Mouse (Mus musculus) left cerebral cortex, adult 8-10 months (tissue): ENCODE measurements around the gene Akap2. TPM values are rescaled to one million over a fixed set of nuclear protein-coding genes. Genes with fewer than 3 reads are reported as not detected.

Experiments
- DNase-seq, 2 experiments: peaks; one replicate each; pipeline ENCODE4 v3.0.0; 2022; ENCODE audit warnings: low spot score in 2 of 2
- total RNA-seq, 4 experiments: library from RNA; stranded (reverse); gene quantifications; 2 replicates each; pipeline ENCODE4 v1.2.4; 2022

The Akap2 gene
- total RNA-seq, 4 experiments from 2014 or later = 39.1 to 48.8 (median 45.3) TPM

DNA sequence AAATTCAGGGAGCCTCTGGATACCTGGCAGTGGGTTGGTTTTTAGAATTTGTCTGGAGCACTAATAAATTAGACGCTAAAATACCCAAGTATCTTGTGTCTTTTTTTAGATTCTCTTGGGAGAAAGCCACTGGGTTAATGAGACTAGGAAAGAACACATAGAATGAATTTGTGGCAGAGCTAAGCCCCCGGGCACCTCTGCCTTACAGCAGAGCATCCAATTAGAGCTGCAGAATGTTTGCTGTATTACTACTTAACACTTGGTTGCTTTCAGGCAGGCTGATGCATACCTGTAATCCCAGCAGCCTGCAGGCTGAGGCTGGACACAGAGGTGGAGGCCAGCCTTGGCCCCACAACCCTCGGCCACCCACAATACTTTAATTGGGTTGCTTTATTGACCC, 112.3 kb downstream of the Akap2 start:
- DNase-seq = no peak

- no peak for DNase-seq
These were observed 114.9 kb downstream of the Akap2 start for GRCm38 (mm10) chr4:57832318-57832717.

DNA sequence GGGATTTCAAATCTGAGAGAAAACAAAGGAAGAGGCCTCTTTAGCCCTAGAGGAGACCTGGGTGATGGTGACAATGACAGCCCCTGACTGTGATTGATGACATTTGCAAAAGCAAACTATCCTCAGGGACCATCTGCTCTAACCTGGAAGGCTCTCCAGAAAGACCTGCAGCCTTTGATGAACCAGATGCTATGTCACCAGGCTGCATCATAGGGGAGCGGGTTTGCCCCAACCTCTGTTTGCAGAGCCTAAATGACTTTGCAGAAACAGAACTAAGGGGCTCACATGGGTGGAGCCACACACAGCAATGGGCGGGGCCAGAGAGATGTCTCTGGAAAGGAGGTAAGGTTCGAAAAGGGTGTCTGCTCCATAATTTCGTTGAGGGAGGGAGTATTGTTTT, 115.6 kb downstream of the Akap2 start:
- no peak for DNase-seq

DNA sequence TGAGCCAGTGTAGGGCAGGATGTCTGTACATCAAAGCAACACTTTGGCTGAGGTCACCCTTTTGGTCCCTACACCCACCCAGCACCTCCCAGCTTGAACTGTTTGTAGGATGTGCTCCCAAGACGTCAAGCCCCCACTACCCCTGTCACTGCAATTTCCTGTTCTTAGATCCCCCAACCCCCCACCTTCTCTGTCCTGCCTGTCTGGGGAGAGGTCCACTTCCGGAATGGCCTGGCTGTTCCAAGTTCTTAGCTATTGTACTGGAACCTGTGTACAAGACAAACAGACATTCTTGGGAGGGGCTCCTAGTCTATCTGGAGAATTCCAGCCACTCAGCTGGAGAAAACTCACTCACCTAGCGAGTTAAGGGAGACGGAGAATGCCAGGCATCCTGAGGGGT, 116.7 kb downstream of the Akap2 start:
- no peak for DNase-seq

GRCm38 (mm10) chr4:57837089-57837488, 119.6 kb downstream of the Akap2 start:
- no peak for DNase-seq

DNA sequence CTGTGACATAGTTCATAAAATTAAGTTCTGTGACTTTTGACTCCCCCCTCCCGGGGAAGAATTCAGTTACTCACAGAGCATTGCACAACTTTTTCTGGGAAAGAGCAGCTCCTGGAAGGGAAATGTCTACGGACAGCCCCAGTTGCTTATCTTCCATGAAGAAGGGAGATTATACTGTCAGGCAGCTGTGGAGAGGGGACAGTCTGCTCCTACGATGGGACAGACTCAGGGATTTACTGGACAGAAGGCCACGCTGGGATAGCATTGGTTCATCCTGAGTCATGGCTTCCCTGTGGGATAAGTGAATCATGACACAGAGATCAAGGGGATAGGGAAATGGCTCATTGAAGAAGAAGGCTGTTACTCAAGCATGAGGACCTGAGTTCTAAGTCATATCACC, 121.9 kb downstream of the Akap2 start:
- DNase-seq = no peak

GRCm38 (mm10) chr4:57841911-57842310, 124.5 kb downstream of the Akap2 start:
- DNase-seq = no peak

GRCm38 (mm10) chr4:57842472-57843305, 125.2 kb downstream of the Akap2 start:
- no peak for DNase-seq

- no peak for DNase-seq
These were observed 127.6 kb downstream of the Akap2 start for GRCm38 (mm10) chr4:57845031-57845431.

DNA sequence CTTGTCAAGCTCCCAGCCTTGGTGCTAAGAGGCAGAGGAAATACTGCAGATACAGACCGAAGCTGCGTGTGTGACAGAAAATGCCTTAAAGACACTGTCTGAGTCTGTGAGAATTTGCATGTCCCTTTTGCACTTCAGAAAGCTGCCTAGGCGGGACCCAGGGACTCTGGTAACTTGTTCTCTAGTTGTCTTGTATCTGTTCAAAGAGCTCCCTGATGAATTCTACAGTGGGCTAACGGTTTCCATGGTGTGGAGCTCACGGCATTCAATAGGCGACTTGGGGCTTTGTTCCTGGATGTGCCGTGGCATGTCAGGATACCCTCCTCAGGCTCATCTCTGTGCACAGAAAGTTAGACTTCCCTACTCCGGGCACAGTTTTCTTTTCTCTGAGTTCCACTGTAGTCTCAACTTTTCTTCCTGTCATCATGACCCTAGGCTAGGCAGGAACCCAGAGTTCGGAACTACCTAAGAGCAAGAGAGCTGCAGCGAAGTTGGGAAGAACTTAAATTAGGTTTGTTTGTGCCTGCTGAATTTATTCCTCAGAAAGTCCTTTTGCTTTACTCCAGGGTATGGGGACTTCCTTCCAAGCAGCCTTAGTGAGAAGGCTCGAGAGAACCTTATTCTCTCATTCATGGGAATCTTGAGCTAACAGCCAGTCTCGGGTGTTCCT, 128.2 kb downstream of the Akap2 start:
- DNase-seq = no peak

DNA sequence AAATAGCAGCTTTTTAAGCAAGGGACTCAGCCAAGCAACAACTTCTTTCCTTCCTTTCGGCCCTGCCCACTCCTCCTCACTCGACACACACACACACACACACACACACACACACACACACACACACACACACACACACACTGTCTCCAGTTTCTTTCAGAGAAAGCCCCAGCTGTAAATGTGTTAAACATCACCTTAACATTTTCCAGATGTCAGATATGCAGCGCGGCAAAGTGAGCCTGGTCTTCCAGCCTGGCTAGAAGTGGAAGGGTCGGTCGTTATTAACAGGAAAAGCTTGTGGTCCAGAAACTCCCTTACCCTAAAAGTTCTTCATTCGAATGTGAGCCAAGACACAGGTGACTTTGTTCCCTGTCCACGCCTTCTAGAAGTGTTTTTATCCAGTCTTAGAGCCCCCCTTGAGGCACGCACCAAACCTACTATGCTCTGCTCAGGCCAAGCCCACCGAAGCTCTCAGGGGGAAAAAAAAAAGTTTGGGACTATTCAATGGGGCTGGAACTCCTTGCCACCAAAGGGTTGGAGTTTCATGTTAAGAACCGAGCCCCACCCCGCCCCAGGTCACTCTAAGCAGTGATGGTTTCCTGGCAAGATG, 129.0 kb downstream of the Akap2 start:
- no peak for DNase-seq

DNA sequence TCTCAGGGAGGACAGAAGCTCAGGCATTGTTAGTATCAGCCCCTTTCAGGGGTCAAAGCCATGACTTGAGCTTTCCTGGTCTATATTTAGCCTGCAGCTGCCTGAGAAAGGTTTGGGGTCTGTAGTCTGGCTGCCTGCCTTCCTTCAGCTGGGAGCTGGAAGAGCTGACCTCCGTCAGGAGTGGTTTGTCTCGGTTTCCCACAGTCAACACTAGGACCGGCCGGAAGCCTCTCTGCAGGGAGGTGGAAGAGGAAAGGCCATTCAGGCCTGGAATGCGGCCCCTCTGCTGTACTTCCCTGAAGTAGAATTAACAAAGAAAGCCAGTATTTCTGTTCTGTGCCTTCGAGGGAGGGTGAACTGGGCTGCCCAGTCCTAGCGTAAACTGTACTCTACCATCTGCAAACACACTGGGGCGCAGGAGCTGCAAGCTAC, 129.6 kb downstream of the Akap2 start:
- no peak for DNase-seq

GRCm38 (mm10) chr4:57847676-57848075, 130.2 kb downstream of the Akap2 start:
- DNase-seq = no peak

DNA sequence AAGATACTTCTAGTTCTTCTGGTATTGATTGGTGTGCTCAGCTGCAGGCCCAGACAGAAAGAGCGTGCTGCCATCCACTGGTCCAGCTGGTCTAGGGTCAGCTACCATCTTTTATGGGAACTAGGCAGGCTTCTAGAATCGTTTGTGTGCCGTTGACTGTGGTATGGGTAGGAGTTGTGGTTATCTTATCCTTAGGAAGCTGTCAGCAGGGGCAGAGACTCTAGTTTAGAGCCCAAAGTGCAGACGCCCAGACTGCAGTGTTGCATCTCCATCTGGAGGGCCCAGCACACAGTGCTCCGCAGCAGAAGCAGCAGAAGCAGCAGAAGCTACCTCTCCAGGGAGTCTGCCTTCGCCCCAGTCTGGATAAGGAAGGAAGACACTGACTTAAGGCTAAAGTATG, 132.0 kb downstream of the Akap2 start:
- DNase-seq = no peak

DNA sequence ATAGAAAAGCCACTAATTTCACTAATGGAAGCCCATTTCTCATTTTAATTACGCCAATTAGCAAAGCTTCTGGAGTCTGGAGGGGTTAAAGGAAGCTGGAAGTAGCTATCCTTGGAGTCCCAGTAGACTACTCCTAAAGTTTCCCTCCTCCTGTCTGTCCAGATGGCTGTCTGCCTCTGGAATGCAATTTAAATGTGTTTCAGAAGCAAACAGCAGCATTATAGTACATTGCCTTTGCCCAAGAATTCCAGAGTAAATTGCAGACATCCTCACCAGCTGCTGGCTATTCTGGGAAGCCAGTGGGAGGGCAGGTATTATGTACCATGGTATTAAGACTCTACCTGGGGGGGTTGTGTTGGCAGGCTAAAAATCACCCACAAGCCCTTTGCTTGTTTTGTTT, 134.3 kb downstream of the Akap2 start:
- DNase-seq = no peak

- no peak for DNase-seq
These were observed 135.1 kb downstream of the Akap2 start for GRCm38 (mm10) chr4:57852461-57853040.

DNA sequence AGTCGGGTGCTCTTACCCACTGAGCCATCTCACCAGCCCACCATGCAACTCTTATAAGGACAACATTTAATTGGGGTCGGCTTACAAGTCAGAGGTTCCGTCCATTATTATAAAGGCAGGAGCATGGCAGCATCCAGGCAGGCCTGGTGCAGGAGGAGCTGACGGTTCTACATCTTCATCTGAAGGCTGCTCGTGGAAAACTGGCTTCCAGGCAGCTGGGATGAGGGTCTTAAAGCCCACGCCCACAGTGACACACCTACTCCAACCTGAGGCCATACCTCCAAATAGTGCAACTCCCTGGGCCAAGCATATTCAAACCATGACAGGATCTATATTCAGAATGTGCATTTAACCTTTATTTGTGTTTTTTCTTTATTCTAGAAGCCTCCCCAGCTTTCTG, 136.7 kb downstream of the Akap2 start:
- DNase-seq = no peak

GRCm38 (mm10) chr4:57855281-57855941, 138.0 kb downstream of the Akap2 start:
- DNase-seq = no peak

GRCm38 (mm10) chr4:57856673-57857072, 139.2 kb downstream of the Akap2 start:
- no peak for DNase-seq

DNA sequence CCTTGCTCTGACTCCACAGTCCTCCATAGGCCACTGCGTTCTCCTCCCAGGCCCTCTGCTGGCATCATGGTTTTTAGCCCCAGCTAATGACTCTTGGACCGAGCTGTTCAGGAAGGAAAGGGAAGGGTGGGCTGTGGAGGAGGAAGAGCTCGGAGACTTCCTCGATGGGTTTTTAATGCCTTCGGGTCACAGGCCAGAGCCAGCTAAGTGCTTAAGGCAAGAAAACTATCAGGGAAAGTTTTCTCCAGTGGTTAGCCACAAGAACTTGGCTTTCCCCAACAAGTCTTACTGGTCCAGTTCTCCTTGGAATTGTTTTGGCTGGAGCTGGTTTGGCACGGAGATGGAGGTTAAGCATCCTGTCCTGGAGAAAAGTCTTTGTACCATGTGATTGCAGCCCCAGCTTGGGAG, 142.8 kb downstream of the Akap2 start:
- no peak for DNase-seq

GRCm38 (mm10) chr4:57861166-57861565, 143.7 kb downstream of the Akap2 start:
- no peak for DNase-seq

DNA sequence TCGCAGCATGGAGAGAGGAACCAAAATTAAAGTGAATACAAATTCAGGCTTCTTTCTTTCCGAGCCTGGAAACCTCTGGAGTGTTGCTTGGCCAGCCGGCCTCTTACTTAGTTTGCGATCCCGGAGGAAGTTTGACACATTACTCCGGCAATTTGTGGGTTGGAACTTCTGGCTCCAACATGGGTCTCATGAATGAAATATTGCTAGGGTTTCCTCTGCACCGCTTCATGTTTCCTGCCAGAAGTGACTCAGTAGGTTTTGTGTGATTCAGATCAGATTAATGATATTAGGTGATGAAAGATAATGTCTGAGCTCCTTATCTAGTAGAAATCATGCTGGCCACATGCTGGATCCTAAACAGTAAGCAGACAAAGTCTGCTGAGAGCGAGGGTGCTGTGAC, 144.4 kb downstream of the Akap2 start:
- no peak for DNase-seq
